Mouse (Mus musculus): Measurements from ENCODE around the gene Sesn3. TPM values are rescaled to one million over a fixed set of nuclear protein-coding genes. Genes with fewer than 3 reads are reported as not detected.

Sesn3 gene
- total and polyA plus RNA-seq, 3 experiments, result 1.5 to 6.0 TPM; not detected in 1

GRCm38 (mm10) chr9:14295680-14296440, 21.0 kb downstream of the Sesn3 start:
- H3K27me3 ChIP-seq (ENCODE audit: control insufficient read depth in 1 of 2, insufficient read depth in 2 of 2, low read length in 2 of 2), result no peaks in the 10 kb centered on the region
- H3K4me3 ChIP-seq (ENCODE audit: control insufficient read depth in 1 of 2, insufficient read depth in 1 of 2, low read depth in 2 of 2, low read length in 2 of 2), result no peak overlapping the region
- H3K36me3 ChIP-seq (ENCODE audit: control insufficient read depth in 1 of 2, insufficient read depth in 2 of 2, low read length in 2 of 2), result no peaks in the 10 kb centered on the region
- H3K4me1 ChIP-seq (ENCODE audit: control insufficient read depth in 1 of 2, insufficient read depth in 2 of 2, low read length in 2 of 2), result no peaks in the 10 kb centered on the region
- no peak for DNase-seq (ENCODE audit: low read depth, low spot score)
- no peaks in the 10 kb centered on the region for H3K9me3 ChIP-seq (replicated peaks; ENCODE audit: insufficient read depth, low read length)
- no peak overlapping the region for H3K27ac ChIP-seq (ENCODE audit: control insufficient read depth, low read depth, low read length)
- H3K79me2 ChIP-seq (ENCODE audit: control insufficient read depth, insufficient read depth, low read length, poor library complexity), result no peaks in the 10 kb centered on the region
- TF ChIP-seq ZNF384 (IDR thresholded peaks at IDR 0.05; ENCODE audit: low read depth, low read length), result no peak
- TF ChIP-seq USF2 (IDR thresholded peaks at IDR 0.05; ENCODE audit: borderline replicate concordance in 1 of 2, insufficient read depth in 1 of 2, low read depth in 1 of 2, low read length in 2 of 2), result no peak
- TF ChIP-seq MYB (IDR thresholded peaks at IDR 0.05; ENCODE audit: low read depth, low read length), result no peak
- no peak for TF ChIP-seq CHD1 (IDR thresholded peaks at IDR 0.05; ENCODE audit: low read depth, low read length)
- no peak for TF ChIP-seq EP300 (IDR thresholded peaks at IDR 0.05; ENCODE audit: low read depth in 1 of 2, low read length in 2 of 2)
- TF ChIP-seq POLR2AphosphoS2 (IDR thresholded peaks at IDR 0.05; ENCODE audit: low read length), result no peak
- no peak for TF ChIP-seq GATA1 (IDR thresholded peaks at IDR 0.05; ENCODE audit: low read depth, low read length)
- TF ChIP-seq USF1 (IDR thresholded peaks at IDR 0.05; ENCODE audit: low read depth, low read length), result no peak
- no peak for TF ChIP-seq ZKSCAN1 (IDR thresholded peaks at IDR 0.05; ENCODE audit: low read depth, low read length)
- no peak for TF ChIP-seq ZC3H11A (IDR thresholded peaks at IDR 0.05; ENCODE audit: low read depth, low read length)
- H3K9ac ChIP-seq (ENCODE audit: control insufficient read depth, low read depth, low read length, poor library complexity, severe bottlenecking), result no peak overlapping the region

- no peak overlapping the region for H3K4me3 ChIP-seq (ENCODE audit: control insufficient read depth in 1 of 2, insufficient read depth in 1 of 2, low read depth in 2 of 2, low read length in 2 of 2)
- H3K9ac ChIP-seq (ENCODE audit: control insufficient read depth, low read depth, low read length, poor library complexity, severe bottlenecking), result no peak overlapping the region
- DNase-seq (ENCODE audit: low read depth, low spot score), result peak; percentile 74
Observed at GRCm38 (mm10) chr9:14297204-14297603, 22.3 kb downstream of the Sesn3 start.

GRCm38 (mm10) chr9:14299819-14300218, 25.0 kb downstream of the Sesn3 start:
- Histone ChIP-seq H3K4me1 (ENCODE audit: control insufficient read depth in 1 of 2, insufficient read depth in 2 of 2, low read length in 2 of 2) (no peaks in the 10 kb centered on the region), H3K4me3 (ENCODE audit: control insufficient read depth in 1 of 2, insufficient read depth in 1 of 2, low read depth in 2 of 2, low read length in 2 of 2) (no peak overlapping the region), H3K27me3 (ENCODE audit: control insufficient read depth in 1 of 2, insufficient read depth in 2 of 2, low read length in 2 of 2) (no peaks in the 10 kb centered on the region), H3K79me2 (ENCODE audit: control insufficient read depth, insufficient read depth, low read length, poor library complexity) (no peaks in the 10 kb centered on the region), H3K36me3 (ENCODE audit: control insufficient read depth in 1 of 2, insufficient read depth in 2 of 2, low read length in 2 of 2) (no peaks in the 10 kb centered on the region), H3K27ac (ENCODE audit: control insufficient read depth, low read depth, low read length) (no peak overlapping the region), H3K9ac (ENCODE audit: control insufficient read depth, low read depth, low read length, poor library complexity, severe bottlenecking) (no peak overlapping the region), H3K9me3 (replicated peaks; ENCODE audit: insufficient read depth, low read length) (no peaks in the 10 kb centered on the region)
- DNase-seq (ENCODE audit: low read depth, low spot score), result no peak
- TF ChIP-seq CHD1 (IDR thresholded peaks at IDR 0.05; ENCODE audit: low read depth, low read length), result no peak
- no peak for TF ChIP-seq MXI1 (IDR thresholded peaks at IDR 0.05; ENCODE audit: low read depth, low read length)
- TF ChIP-seq BHLHE40 (IDR thresholded peaks at IDR 0.05; ENCODE audit: borderline replicate concordance, low read depth, low read length), result no peak
- TF ChIP-seq NRF1 (IDR thresholded peaks at IDR 0.05; ENCODE audit: insufficient read depth, low read depth, low read length, poor library complexity, severe bottlenecking), result no peak
- TF ChIP-seq ELF1 (IDR thresholded peaks at IDR 0.05; ENCODE audit: low read depth, low read length), result no peak
- no peak for TF ChIP-seq USF2 (IDR thresholded peaks at IDR 0.05; ENCODE audit: borderline replicate concordance in 1 of 2, insufficient read depth in 1 of 2, low read depth in 1 of 2, low read length in 2 of 2)
- no peak for TF ChIP-seq TCF12 (IDR thresholded peaks at IDR 0.05; ENCODE audit: low read depth, low read length)
- TF ChIP-seq TBP (IDR thresholded peaks at IDR 0.05; ENCODE audit: low read depth, low read length), result no peak
- TF ChIP-seq POLR2AphosphoS2 (IDR thresholded peaks at IDR 0.05; ENCODE audit: low read length), result no peak
- TF ChIP-seq RCOR1 (IDR thresholded peaks at IDR 0.05; ENCODE audit: low read depth, low read length), result no peak
- TF ChIP-seq USF1 (IDR thresholded peaks at IDR 0.05; ENCODE audit: low read depth, low read length), result no peak
- TF ChIP-seq MYC (IDR thresholded peaks at IDR 0.05; ENCODE audit: low read depth, low read length), result no peak
- TF ChIP-seq NELFE (IDR thresholded peaks at IDR 0.05; ENCODE audit: low read depth, low read length), result no peak
- TF ChIP-seq GABPA (IDR thresholded peaks at IDR 0.05; ENCODE audit: low read depth, low read length), result no peak
- TF ChIP-seq EP300 (IDR thresholded peaks at IDR 0.05; ENCODE audit: low read depth in 1 of 2, low read length in 2 of 2), result no peak
- no peak for TF ChIP-seq ZC3H11A (IDR thresholded peaks at IDR 0.05; ENCODE audit: low read depth, low read length)
- TF ChIP-seq ZNF384 (IDR thresholded peaks at IDR 0.05; ENCODE audit: low read depth, low read length), result no peak
- TF ChIP-seq HCFC1 (IDR thresholded peaks at IDR 0.05; ENCODE audit: low read depth, low read length), result no peak

More at GRCm38 (mm10) chr9:14297204-14297603, 22.3 kb downstream of the Sesn3 start:
- peak; percentile 27; the same call in 1 of the 2 replicates for TF ChIP-seq GATA1 (IDR thresholded peaks at IDR 0.05; ENCODE audit: low read depth, low read length)
- TF ChIP-seq EP300 (IDR thresholded peaks at IDR 0.05; ENCODE audit: low read depth in 1 of 2, low read length in 2 of 2), result no peak; a peak in 1 of 4 replicates
- peak; percentile 58 for TF ChIP-seq RCOR1 (IDR thresholded peaks at IDR 0.05; ENCODE audit: low read depth, low read length)
- Histone ChIP-seq H3K36me3 (ENCODE audit: control insufficient read depth in 1 of 2, insufficient read depth in 2 of 2, low read length in 2 of 2) (no peaks in the 10 kb centered on the region), H3K79me2 (ENCODE audit: control insufficient read depth, insufficient read depth, low read length, poor library complexity) (no peaks in the 10 kb centered on the region), H3K9me3 (replicated peaks; ENCODE audit: insufficient read depth, low read length) (no peaks in the 10 kb centered on the region), H3K27me3 (ENCODE audit: control insufficient read depth in 1 of 2, insufficient read depth in 2 of 2, low read length in 2 of 2) (no peaks in the 10 kb centered on the region), H3K27ac (ENCODE audit: control insufficient read depth, low read depth, low read length) (no peak overlapping the region), H3K4me1 (ENCODE audit: control insufficient read depth in 1 of 2, insufficient read depth in 2 of 2, low read length in 2 of 2) (no peaks in the 10 kb centered on the region)

Measured in MEL (cell line).